Mouse (Mus musculus) heart, embryonic 14.5 days (tissue): ENCODE results near the gene Arrdc4. TPM values are rescaled to one million over a fixed set of nuclear protein-coding genes. Genes with fewer than 3 reads are reported as not detected.
A peak's percentile ranks its signal among the peaks of the same experiment; 100 is the strongest.

Source experiments
- ATAC-seq: fragments of 200-750 bp; cut with Nextera tagmentation; 2 replicates; pipeline ENCODE4 v1.8.0; 2017; ENCODE audit warnings: low read depth, moderate TSS enrichment; ENCODE audit not compliant: insufficient number of reproducible peaks, insufficient read depth, low FRiP score
- H3K27ac ChIP-seq, 2 experiments: fragments of 200-500 bp in 1 of 2; fragments of 300-500 bp in 1 of 2; sonication (generic) in 1 of 2; replicated peaks in 1 of 2; 2 replicates each; pipeline ENCODE4 v1.5.1; 2012 to 2014; ENCODE audit warnings: low read depth in 2 of 2, low read length in 2 of 2, control low read depth in 1 of 2, mild to moderate bottlenecking in 1 of 2, mixed read lengths in 1 of 2; ENCODE audit not compliant: control insufficient read depth in 1 of 2, insufficient read depth in 1 of 2
- H3K27me3 ChIP-seq: fragments of 300-500 bp; sonication (generic); 2 replicates; pipeline ENCODE4 v1.6.1; 2014; ENCODE audit warnings: mild to moderate bottlenecking, low read length, control low read depth; ENCODE audit not compliant: control insufficient read depth, insufficient read depth
- H3K36me3 ChIP-seq: fragments of 300-500 bp; sonication (generic); 2 replicates; pipeline ENCODE4 v1.6.1; 2014; ENCODE audit warnings: mild to moderate bottlenecking, control low read depth, low read length, mixed read lengths; ENCODE audit not compliant: control insufficient read depth, insufficient read depth
- H3K4me1 ChIP-seq, 2 experiments: fragments of 200-500 bp in 1 of 2; fragments of 300-500 bp in 1 of 2; sonication (generic) in 1 of 2; 2 replicates each; pipeline ENCODE4 v1.6.1; 2012 to 2014; ENCODE audit warnings: low read length in 2 of 2, control low read depth in 1 of 2, mixed read lengths in 1 of 2; ENCODE audit not compliant: control insufficient read depth in 2 of 2, insufficient read depth in 2 of 2
- H3K4me2 ChIP-seq: fragments of 300-500 bp; sonication (generic); 2 replicates; pipeline ENCODE4 v1.6.1; 2014; ENCODE audit warnings: mild to moderate bottlenecking, low read length
- H3K4me3 ChIP-seq, 2 experiments: fragments of 200-500 bp in 1 of 2; fragments of 300-500 bp in 1 of 2; sonication (generic) in 1 of 2; 2 replicates each; pipeline ENCODE4 v1.5.1; 2012 to 2014; ENCODE audit warnings: low read length in 2 of 2, mild to moderate bottlenecking in 2 of 2, control low read depth in 1 of 2, low read depth in 1 of 2, moderate library complexity in 1 of 2; ENCODE audit not compliant: control insufficient read depth in 1 of 2, insufficient read depth in 1 of 2
- H3K9ac ChIP-seq: fragments of 300-500 bp; sonication (generic); 2 replicates; pipeline ENCODE4 v1.6.1; 2014; ENCODE audit warnings: mild to moderate bottlenecking, low read length
- H3K9me3 ChIP-seq: fragments of 300-500 bp; sonication (generic); 2 replicates; pipeline ENCODE4 v1.6.1; 2016; ENCODE audit warnings: low read length, control low read depth; ENCODE audit not compliant: control insufficient read depth
- WGBS: fragments of 180-500 bp; shearing (Covaris S2); extraction: QIAGEN DNeasy Blood & Tissue Kit; methylation state at CpG from one replicate; pipeline ENCODE4 v1.1.7; 2014; 5-methylcytosine and 5-hydroxymethylcytosine counted together
- polyA plus RNA-seq: library from polyadenylated mRNA; unstranded; fragments of >200 nt; fragmentation: Nextera tagmentation; extraction: Ambion mirVana; gene quantifications from 2 replicates; pipeline ENCODE4 v1.2.1, GENCODE M21; 2014

The Arrdc4 gene
- polyA plus RNA-seq, 1 experiment from 2014 or later: 22.1 TPM

- 78% methylated on average over 6 of the region's 6 CpGs for WGBS
Observed at GRCm38 (mm10) chr7:68756656-68757204, 7.7 kb upstream of the Arrdc4 start.

GRCm38 (mm10) chr7:68749919-68750318 lies 878 bp upstream of the Arrdc4 start:
- Histone ChIP-seq H3K27ac (0 out of 4 replicates have a peak overlapping the region, but pooled peaks of 1 of the 2 experiments have one; percentile 31), H3K27me3 (no peaks in the 10 kb centered on the region), H3K9me3 (no peaks in the 10 kb centered on the region), H3K4me2 (peak overlapping the region; percentile 95), H3K4me3 (peak overlapping the region; percentile 67 to 79; a peak in 3 of 4 replicates), H3K36me3 (no peaks in the 10 kb centered on the region), H3K4me1 (peaks cover 3 to 16% of the 10 kb centered on the region in 2 experiments), H3K9ac (peak overlapping the region; percentile 62)
- ATAC-seq: no peak
- 70% methylated on average over 8 of the region's 8 CpGs for WGBS

More at GRCm38 (mm10) chr7:68756656-68757204, 7.7 kb upstream of the Arrdc4 start:
- Histone ChIP-seq H3K4me3 (no peak overlapping the region), H3K27ac (no peak overlapping the region), H3K4me1 (no peaks in the 10 kb centered on the region), H3K4me2 (no peak overlapping the region), H3K9me3 (no peaks in the 10 kb centered on the region), H3K9ac (no peak overlapping the region), H3K27me3 (no peaks in the 10 kb centered on the region), H3K36me3 (no peaks in the 10 kb centered on the region)
- ATAC-seq: no peak

GRCm38 (mm10) chr7:68748361-68748760 lies 680 bp downstream of the Arrdc4 start:
- no peak for ATAC-seq

GRCm38 (mm10) chr7:68744616-68745015 lies 4.4 kb downstream of the Arrdc4 start:
- Histone ChIP-seq H3K4me3 (no peak overlapping the region), H3K27me3 (no peaks in the 10 kb centered on the region), H3K4me2 (no peak overlapping the region), H3K27ac (no peak overlapping the region), H3K36me3 (peaks cover 50% of the 10 kb centered on the region), H3K4me1 (peaks cover 3 to 13% of the 10 kb centered on the region in 2 experiments), H3K9ac (no peak overlapping the region), H3K9me3 (no peaks in the 10 kb centered on the region)
- 73% methylated on average over 9 of the region's 9 CpGs for WGBS
- ATAC-seq: no peak

More at GRCm38 (mm10) chr7:68748361-68748760, 680 bp downstream of the Arrdc4 start:
- H3K4me1 ChIP-seq: peaks cover 3 to 16% of the 10 kb centered on the region in 2 experiments
- 18% methylated on average over 8 of the region's 8 CpGs for WGBS
- H3K27ac ChIP-seq: peak overlapping the region in 1 of 2 experiments; percentile 75; a peak in 2 of 4 replicates
- no peaks in the 10 kb centered on the region for H3K9me3 ChIP-seq
- peaks cover 12% of the 10 kb centered on the region for H3K36me3 ChIP-seq
- no peaks in the 10 kb centered on the region for H3K27me3 ChIP-seq
- peak overlapping the region; percentile 95 for H3K4me2 ChIP-seq
- peak overlapping the region; percentile 89 for H3K9ac ChIP-seq
- peak overlapping the region; percentile 67 to 79 for H3K4me3 ChIP-seq

GRCm38 (mm10) chr7:68744206-68744605 lies 4.8 kb downstream of the Arrdc4 start:
- no peak for ATAC-seq
- Histone ChIP-seq H3K27ac (no peak overlapping the region), H3K27me3 (no peaks in the 10 kb centered on the region), H3K36me3 (peaks cover 54% of the 10 kb centered on the region), H3K4me3 (no peak overlapping the region), H3K4me1 (peaks cover 3 to 12% of the 10 kb centered on the region in 2 experiments), H3K9me3 (no peaks in the 10 kb centered on the region), H3K9ac (no peak overlapping the region), H3K4me2 (no peak overlapping the region)
- 90% methylated on average over 2 of the region's 2 CpGs for WGBS

GRCm38 (mm10) chr7:68740763-68741162 lies 8.3 kb downstream of the Arrdc4 start:
- no peaks in the 10 kb centered on the region for H3K9me3 ChIP-seq
- H3K9ac ChIP-seq: no peak overlapping the region
- no peak for ATAC-seq
- no peak overlapping the region for H3K4me3 ChIP-seq
- no peak overlapping the region for H3K4me2 ChIP-seq
- H3K4me1 ChIP-seq: no peaks in the 10 kb centered on the region
- 75% methylated on average over 6 of the region's 6 CpGs for WGBS
- peaks cover 75% of the 10 kb centered on the region for H3K36me3 ChIP-seq
- no peaks in the 10 kb centered on the region for H3K27me3 ChIP-seq
- no peak overlapping the region for H3K27ac ChIP-seq

GRCm38 (mm10) chr7:68738676-68739399 lies 10.2 kb downstream of the Arrdc4 start:
- Histone ChIP-seq H3K4me3 (no peak overlapping the region), H3K4me1 (no peaks in the 10 kb centered on the region), H3K4me2 (no peak overlapping the region), H3K9me3 (no peaks in the 10 kb centered on the region), H3K36me3 (peaks cover 67% of the 10 kb centered on the region), H3K9ac (no peak overlapping the region), H3K27ac (no peak overlapping the region), H3K27me3 (no peaks in the 10 kb centered on the region)
- 85% methylated on average over 11 of the region's 11 CpGs for whole genome bisulfite sequencing
- no peak for ATAC-seq
